Mouse (Mus musculus): ENCODE results near the gene Nt5dc1. TPM values are rescaled to one million over a fixed set of nuclear protein-coding genes. Genes with fewer than 3 reads are reported as not detected.

Gene Nt5dc1
- polyA plus RNA-seq, 1 experiment, result 5.5 TPM

DNA sequence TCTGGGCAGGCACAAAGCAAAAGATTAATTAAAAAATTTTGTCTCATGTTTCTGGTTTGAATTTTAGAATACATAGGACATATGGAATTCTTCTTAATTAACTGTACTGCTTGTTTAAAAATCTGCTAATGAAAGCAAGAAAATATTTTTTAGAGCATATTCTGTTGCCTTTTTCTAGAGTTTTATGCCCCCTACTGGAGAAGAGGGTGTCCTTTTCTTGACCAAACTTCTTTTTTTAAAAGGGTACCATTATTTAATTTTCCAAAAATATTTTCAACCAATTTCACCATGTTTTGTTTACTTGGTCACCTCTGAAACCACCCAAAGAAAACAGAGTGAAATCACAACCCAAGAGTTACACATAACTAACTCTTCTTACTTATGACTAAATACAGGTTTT, 19.1 kb downstream of the Nt5dc1 start:
- Histone ChIP-seq H3K27me3 (ENCODE audit: control insufficient read depth, insufficient read depth, low read length) (no peaks in the 10 kb centered on the region), H3K4me1 (ENCODE audit: control insufficient read depth, insufficient read depth, insufficient read length) (no peaks in the 10 kb centered on the region), H3K4me3 (ENCODE audit: extremely low read depth, insufficient read depth, insufficient read length) (no peak overlapping the region), H3K36me3 (ENCODE audit: control insufficient read depth, insufficient read depth, low read length) (peaks cover 35% of the 10 kb centered on the region), H3K27ac (ENCODE audit: insufficient read depth, low read length) (no peak overlapping the region)
- TF ChIP-seq POLR2A (IDR thresholded peaks at IDR 0.05; ENCODE audit: low read depth, low read length) (no peak), CTCF (IDR thresholded peaks at IDR 0.05; ENCODE audit: extremely low read depth, insufficient read depth, insufficient read length, insufficient replicate concordance) (no peak)
- DNase-seq (ENCODE audit: low read depth in 1 of 2, low spot score in 2 of 2), result no peak

DNA sequence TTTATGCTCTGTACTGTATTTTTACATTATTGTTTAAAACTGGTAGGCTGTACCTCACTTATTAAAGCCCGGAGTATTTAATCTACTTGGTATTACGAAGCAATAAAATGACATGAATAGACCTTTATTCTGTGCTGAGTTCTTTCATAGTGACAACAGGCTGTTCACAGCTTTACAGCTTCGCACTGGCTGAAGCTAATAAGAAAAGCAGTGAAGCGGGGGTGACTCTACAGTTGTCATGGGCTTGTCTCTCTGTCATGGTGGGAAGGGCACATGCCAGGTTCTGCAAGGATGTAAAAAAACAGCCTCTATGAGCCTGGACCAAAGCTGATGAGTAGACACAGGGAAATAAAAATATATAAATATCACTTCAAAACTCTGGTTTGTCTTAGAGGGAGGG, 21.4 kb downstream of the Nt5dc1 start:
- Histone ChIP-seq H3K4me1 (ENCODE audit: control insufficient read depth, insufficient read depth, insufficient read length) (no peaks in the 10 kb centered on the region), H3K36me3 (ENCODE audit: control insufficient read depth, insufficient read depth, low read length) (peaks cover 17% of the 10 kb centered on the region), H3K27me3 (ENCODE audit: control insufficient read depth, insufficient read depth, low read length) (no peaks in the 10 kb centered on the region), H3K27ac (ENCODE audit: insufficient read depth, low read length) (no peak overlapping the region), H3K4me3 (ENCODE audit: extremely low read depth, insufficient read depth, insufficient read length) (no peak overlapping the region)
- TF ChIP-seq POLR2A (IDR thresholded peaks at IDR 0.05; ENCODE audit: low read depth, low read length) (no peak), CTCF (IDR thresholded peaks at IDR 0.05; ENCODE audit: extremely low read depth, insufficient read depth, insufficient read length, insufficient replicate concordance) (no peak)
- 96% methylated on average over 4 of the region's 4 CpGs for WGBS
- DNase-seq (ENCODE audit: low read depth in 1 of 2, low spot score in 2 of 2), result no peak

DNA sequence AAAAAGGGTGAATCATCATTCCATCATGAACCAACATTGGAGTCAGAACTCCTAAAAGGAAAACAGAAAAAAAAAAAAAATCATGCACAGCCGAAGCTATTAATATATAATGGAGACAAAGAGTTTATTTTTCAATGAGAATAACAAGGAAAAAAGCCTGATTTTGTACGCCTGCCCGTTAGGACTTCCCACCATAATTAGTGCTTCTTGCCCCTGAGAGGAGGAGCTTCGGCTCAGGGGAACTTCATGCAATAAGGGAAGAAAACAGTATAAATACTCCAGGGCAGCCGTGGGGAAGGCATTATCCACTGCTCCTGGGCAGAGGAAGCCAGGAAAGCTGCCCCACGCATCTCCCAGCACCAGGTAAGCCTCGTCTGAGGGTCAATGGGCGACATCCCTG, 28.7 kb downstream of the Nt5dc1 start, which contains the start of gene Col10a1:
Col10a1 (plus strand) TSS at position 301 of the 400 bp plus-strand sequence.
- Histone ChIP-seq H3K27me3 (ENCODE audit: control insufficient read depth, insufficient read depth, low read length) (no peaks in the 10 kb centered on the region), H3K4me3 (ENCODE audit: extremely low read depth, insufficient read depth, insufficient read length) (no peak within 1 kb of the TSS), H3K4me1 (ENCODE audit: control insufficient read depth, insufficient read depth, insufficient read length) (no peaks in the 10 kb centered on the region), H3K36me3 (ENCODE audit: control insufficient read depth, insufficient read depth, low read length) (peaks cover 1% of the 10 kb centered on the region; the same call in 1 of the 2 replicates), H3K27ac (ENCODE audit: insufficient read depth, low read length) (no peak within 1 kb of the TSS)
- no peak for TF ChIP-seq POLR2A (IDR thresholded peaks at IDR 0.05; ENCODE audit: low read depth, low read length)
- 91% methylated on average over 8 of the region's 8 CpGs for WGBS
- no peak for DNase-seq (ENCODE audit: low read depth in 1 of 2, low spot score in 2 of 2)

DNA sequence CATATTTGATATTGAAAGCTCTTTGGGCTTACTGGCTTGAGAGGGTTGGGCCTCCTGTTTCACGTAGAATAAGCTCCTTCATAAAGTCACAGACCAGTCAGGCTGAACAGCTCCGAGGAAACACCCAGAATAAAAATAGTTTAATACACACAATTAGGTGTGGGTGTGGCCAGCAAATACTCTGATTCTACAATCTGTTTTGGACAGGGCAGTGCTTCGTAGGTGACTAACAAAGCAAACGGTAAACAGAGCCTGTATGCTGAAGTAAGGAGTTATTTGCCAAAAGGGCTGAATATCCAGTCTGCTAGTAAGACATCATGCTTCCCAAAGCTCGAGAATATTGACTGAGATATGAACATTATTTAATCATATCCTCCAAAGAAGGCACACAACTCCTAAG, 32.7 kb downstream of the Nt5dc1 start:
- Histone ChIP-seq H3K27ac (ENCODE audit: insufficient read depth, low read length) (no peak overlapping the region), H3K36me3 (ENCODE audit: control insufficient read depth, insufficient read depth, low read length) (peaks cover 4% of the 10 kb centered on the region; the same call in 1 of the 2 replicates), H3K4me1 (ENCODE audit: control insufficient read depth, insufficient read depth, insufficient read length) (no peaks in the 10 kb centered on the region), H3K4me3 (ENCODE audit: extremely low read depth, insufficient read depth, insufficient read length) (no peak overlapping the region), H3K27me3 (ENCODE audit: control insufficient read depth, insufficient read depth, low read length) (no peaks in the 10 kb centered on the region)
- no peak for TF ChIP-seq CTCF (IDR thresholded peaks at IDR 0.05; ENCODE audit: extremely low read depth, insufficient read depth, insufficient read length, insufficient replicate concordance)
- TF ChIP-seq POLR2A (IDR thresholded peaks at IDR 0.05; ENCODE audit: low read depth, low read length), result no peak
- 87% methylated on average over 5 of the region's 5 CpGs for WGBS
- DNase-seq (ENCODE audit: low read depth in 1 of 2, low spot score in 2 of 2), result no peak

DNA sequence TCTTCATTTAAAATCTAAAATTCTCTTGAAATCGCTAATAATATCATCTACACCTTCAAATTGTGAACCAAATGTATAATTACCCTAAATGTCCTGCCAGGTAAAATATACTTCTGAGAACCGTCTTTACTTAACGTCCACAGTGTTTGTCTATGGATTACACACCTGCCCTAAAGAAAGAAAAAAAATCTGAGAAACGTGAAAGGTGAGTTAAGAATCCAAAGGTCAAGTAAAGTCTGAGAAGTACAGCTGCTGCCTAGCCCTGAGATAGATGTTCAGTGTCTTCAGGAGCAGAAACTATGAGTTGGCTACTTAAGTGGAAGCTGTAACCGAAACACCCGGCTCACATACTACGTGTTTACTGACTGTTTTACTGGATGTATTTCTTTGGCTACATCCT, 45.0 kb downstream of the Nt5dc1 start:
- Histone ChIP-seq H3K4me3 (ENCODE audit: extremely low read depth, insufficient read depth, insufficient read length) (no peak overlapping the region), H3K4me1 (ENCODE audit: control insufficient read depth, insufficient read depth, insufficient read length) (no peaks in the 10 kb centered on the region), H3K27me3 (ENCODE audit: control insufficient read depth, insufficient read depth, low read length) (no peaks in the 10 kb centered on the region), H3K36me3 (ENCODE audit: control insufficient read depth, insufficient read depth, low read length) (peaks cover 3% of the 10 kb centered on the region; the same call in 1 of the 2 replicates), H3K27ac (ENCODE audit: insufficient read depth, low read length) (no peak overlapping the region)
- 94% methylated on average over 7 of the region's 7 CpGs for WGBS
- no peak for DNase-seq (ENCODE audit: low read depth in 1 of 2, low spot score in 2 of 2)
- TF ChIP-seq CTCF (IDR thresholded peaks at IDR 0.05; ENCODE audit: extremely low read depth, insufficient read depth, insufficient read length, insufficient replicate concordance) (no peak), POLR2A (IDR thresholded peaks at IDR 0.05; ENCODE audit: low read depth, low read length) (no peak)

DNA sequence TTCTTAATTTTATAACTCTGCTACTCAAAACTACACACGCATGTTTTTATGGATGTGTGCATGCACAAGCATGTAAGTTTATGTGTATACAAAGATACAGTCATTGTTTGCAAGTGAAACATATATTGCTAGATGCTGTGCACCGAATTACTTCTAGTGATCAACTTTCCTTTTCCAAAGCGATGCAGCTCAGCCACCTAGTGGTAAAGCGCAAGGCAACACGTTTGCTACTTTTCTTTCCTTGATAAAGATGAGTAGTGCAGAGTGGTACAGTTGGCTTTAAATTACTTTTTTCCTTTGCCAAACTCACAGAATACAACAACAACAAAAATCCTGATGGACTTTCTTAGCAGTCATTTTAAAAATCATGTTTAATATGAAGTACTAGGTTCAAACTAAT, 50.2 kb downstream of the Nt5dc1 start:
- no peaks in the 10 kb centered on the region for H3K36me3 ChIP-seq (ENCODE audit: control insufficient read depth, insufficient read depth, low read length)
- no peak for DNase-seq (ENCODE audit: low read depth in 1 of 2, low spot score in 2 of 2)
- no peaks in the 10 kb centered on the region for H3K4me1 ChIP-seq (ENCODE audit: control insufficient read depth, insufficient read depth, insufficient read length)
- no peak overlapping the region for H3K4me3 ChIP-seq (ENCODE audit: extremely low read depth, insufficient read depth, insufficient read length)
- WGBS, result 72% methylated on average over 5 of the region's 5 CpGs
- no peaks in the 10 kb centered on the region for H3K27me3 ChIP-seq (ENCODE audit: control insufficient read depth, insufficient read depth, low read length)
- H3K27ac ChIP-seq (ENCODE audit: insufficient read depth, low read length), result no peak overlapping the region
- TF ChIP-seq CTCF (IDR thresholded peaks at IDR 0.05; ENCODE audit: extremely low read depth, insufficient read depth, insufficient read length, insufficient replicate concordance) (no peak), POLR2A (IDR thresholded peaks at IDR 0.05; ENCODE audit: low read depth, low read length) (no peak)

DNA sequence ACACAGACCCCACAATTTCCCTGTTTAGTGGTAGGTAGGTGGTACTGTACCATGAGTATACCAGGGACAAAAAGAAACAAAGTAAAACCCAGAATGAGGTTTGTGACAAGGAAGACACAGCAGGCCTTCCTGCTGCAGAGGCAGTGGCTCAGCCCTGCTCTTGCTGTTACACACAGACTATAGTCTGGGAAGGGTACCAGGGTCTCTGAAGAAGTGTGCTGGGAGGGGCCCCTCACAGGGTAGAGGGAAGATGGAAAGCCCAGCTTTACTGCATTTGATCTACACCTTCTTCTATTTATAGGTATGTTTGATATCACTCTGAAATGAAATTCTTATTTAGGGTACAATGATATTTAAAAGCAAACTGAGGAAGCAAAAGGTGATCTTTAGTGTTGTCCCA, 54.6 kb downstream of the Nt5dc1 start:
- Histone ChIP-seq H3K27ac (ENCODE audit: insufficient read depth, low read length) (no peak overlapping the region), H3K27me3 (ENCODE audit: control insufficient read depth, insufficient read depth, low read length) (no peaks in the 10 kb centered on the region), H3K4me1 (ENCODE audit: control insufficient read depth, insufficient read depth, insufficient read length) (no peaks in the 10 kb centered on the region), H3K36me3 (ENCODE audit: control insufficient read depth, insufficient read depth, low read length) (no peaks in the 10 kb centered on the region), H3K4me3 (ENCODE audit: extremely low read depth, insufficient read depth, insufficient read length) (no peak overlapping the region)
- no peak for TF ChIP-seq POLR2A (IDR thresholded peaks at IDR 0.05; ENCODE audit: low read depth, low read length)
- TF ChIP-seq CTCF (IDR thresholded peaks at IDR 0.05; ENCODE audit: extremely low read depth, insufficient read depth, insufficient read length, insufficient replicate concordance), result no peak
- no peak for DNase-seq (ENCODE audit: low read depth in 1 of 2, low spot score in 2 of 2)

Data from spleen, adult 2 months (tissue).